Mouse (Mus musculus): ENCODE data around the gene Pde4d. TPM values are rescaled to one million over a fixed set of nuclear protein-coding genes. Genes with fewer than 3 reads are reported as not detected.

The Pde4d gene
- polyA plus RNA-seq, 1 experiment from 2014 or later, result 8.7 TPM

DNA sequence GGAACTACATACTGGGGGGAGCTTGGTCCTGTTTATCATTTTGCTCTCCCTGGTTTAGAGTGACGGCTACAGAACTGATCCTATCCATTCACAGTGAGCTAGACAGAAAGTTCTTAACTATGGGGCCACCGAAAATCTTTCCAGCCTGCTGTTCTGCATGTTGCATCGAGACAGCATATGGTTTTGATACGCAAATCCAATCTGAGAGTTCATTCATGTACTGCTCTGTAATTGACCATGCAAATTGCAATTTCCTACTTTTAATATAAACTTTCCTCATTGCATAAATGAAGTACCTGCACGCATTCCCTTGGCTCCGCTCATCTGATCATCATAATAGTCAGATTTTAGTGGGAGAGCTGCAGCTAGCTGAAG lies 1196.1 kb downstream of the Pde4d start:
- peaks cover 5% of the 10 kb centered on the region for H3K4me1 ChIP-seq (ENCODE audit: control insufficient read depth, insufficient read depth, low read length)
- H3K4me2 ChIP-seq, result no peak overlapping the region
- 76% methylated on average over 6 of the region's 6 CpGs for WGBS
- no peaks in the 10 kb centered on the region for H3K36me3 ChIP-seq (ENCODE audit: control insufficient read depth, insufficient read depth, low read length)
- H3K4me3 ChIP-seq (ENCODE audit: low read depth, low read length), result no peak overlapping the region
- no peak overlapping the region for H3K27ac ChIP-seq (ENCODE audit: low read depth, low read length)
- DNase-seq (ENCODE audit: low spot score, missing footprints) (no peak), ATAC-seq (ENCODE audit: low FRiP score) (no peak)
- no peak overlapping the region for H3K9ac ChIP-seq (ENCODE audit: low read length)
- H3K9me3 ChIP-seq (ENCODE audit: control insufficient read depth, low read length), result no peaks in the 10 kb centered on the region
- no peaks in the 10 kb centered on the region for H3K27me3 ChIP-seq (ENCODE audit: control insufficient read depth, insufficient read depth, low read length)

DNA sequence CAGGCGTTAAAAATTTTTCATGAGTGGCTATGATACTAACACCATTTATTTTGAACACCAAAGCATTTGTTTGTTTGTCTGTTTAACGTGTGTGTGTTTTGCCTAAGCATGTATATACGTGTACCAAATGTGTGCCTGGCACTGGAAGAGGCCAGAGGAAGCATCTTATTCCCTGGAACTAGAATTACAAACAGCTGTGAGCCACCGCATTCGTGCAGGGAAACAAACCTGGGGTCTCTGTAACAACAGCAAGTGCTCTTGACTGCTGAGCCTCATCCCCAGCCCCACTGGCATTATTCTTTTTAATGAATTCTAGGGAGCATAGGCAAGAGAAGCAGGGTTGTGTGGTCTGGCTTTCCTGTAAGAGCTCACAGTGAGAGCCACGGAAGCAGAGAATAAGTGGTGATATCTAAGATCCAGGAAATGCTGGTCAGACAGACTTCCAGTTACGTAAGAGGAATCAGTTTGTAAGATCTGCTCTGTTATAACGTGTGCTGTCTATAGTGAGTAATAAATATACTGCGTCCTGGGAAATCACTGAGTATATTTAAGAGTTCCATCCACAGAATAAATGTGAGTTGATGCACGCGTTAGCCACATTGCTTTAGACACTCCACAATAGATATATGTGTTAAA lies 1197.0 kb downstream of the Pde4d start:
- Histone ChIP-seq H3K4me1 (ENCODE audit: control insufficient read depth, insufficient read depth, low read length) (peaks cover 5% of the 10 kb centered on the region), H3K27ac (ENCODE audit: low read depth, low read length) (no peak overlapping the region), H3K4me2 (no peak overlapping the region), H3K9ac (ENCODE audit: low read length) (no peak overlapping the region), H3K4me3 (ENCODE audit: low read depth, low read length) (no peak overlapping the region), H3K9me3 (ENCODE audit: control insufficient read depth, low read length) (no peaks in the 10 kb centered on the region), H3K36me3 (ENCODE audit: control insufficient read depth, insufficient read depth, low read length) (no peaks in the 10 kb centered on the region), H3K27me3 (ENCODE audit: control insufficient read depth, insufficient read depth, low read length) (no peaks in the 10 kb centered on the region)
- ATAC-seq (ENCODE audit: low FRiP score) (no peak), DNase-seq (ENCODE audit: low spot score, missing footprints) (no peak)
- WGBS, result 73% methylated on average over 11 of the region's 11 CpGs

DNA sequence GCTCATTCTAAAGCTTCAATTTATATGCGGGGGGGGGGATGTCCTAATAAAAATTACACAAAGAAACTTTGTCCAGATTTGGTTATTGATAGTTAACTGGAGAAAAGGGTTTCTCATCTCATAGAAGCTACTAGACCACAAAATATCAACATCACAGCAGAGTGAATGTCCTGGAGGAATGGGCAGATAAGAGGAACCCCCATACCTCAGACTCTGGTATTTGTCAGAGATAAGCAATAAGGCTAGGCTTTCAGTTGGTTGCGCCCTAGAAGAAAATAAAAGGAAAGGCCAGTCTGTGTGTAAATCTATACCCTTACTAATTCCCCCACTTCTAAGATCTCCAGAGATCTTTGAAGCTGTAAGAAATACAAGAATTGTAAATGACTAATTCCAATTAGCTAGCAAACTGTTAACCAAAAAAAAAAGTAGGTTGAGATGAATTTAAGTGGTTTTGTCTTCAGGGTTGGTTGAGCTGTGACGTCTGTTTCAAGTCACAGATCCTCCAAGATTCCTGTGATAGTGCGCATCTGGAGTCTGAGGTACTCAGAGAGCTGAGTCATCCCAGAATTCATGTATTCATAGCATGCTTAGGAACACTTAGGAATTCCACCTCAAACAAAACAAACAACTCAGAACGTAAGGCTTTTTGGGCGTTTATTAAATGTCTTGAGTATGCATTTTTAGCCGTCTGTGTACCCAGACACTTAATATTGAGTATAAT lies 1197.9 kb downstream of the Pde4d start:
- Histone ChIP-seq H3K9ac (ENCODE audit: low read length) (no peak overlapping the region), H3K4me1 (ENCODE audit: control insufficient read depth, insufficient read depth, low read length) (peaks cover 8% of the 10 kb centered on the region), H3K9me3 (ENCODE audit: control insufficient read depth, low read length) (no peaks in the 10 kb centered on the region), H3K4me2 (no peak overlapping the region), H3K27me3 (ENCODE audit: control insufficient read depth, insufficient read depth, low read length) (no peaks in the 10 kb centered on the region), H3K36me3 (ENCODE audit: control insufficient read depth, insufficient read depth, low read length) (no peaks in the 10 kb centered on the region), H3K27ac (ENCODE audit: low read depth, low read length) (no peak overlapping the region), H3K4me3 (ENCODE audit: low read depth, low read length) (no peak overlapping the region)
- 84% methylated on average over 7 of the region's 7 CpGs for WGBS
- DNase-seq (ENCODE audit: low spot score, missing footprints), result no peak
- no peak for ATAC-seq (ENCODE audit: low FRiP score)

DNA sequence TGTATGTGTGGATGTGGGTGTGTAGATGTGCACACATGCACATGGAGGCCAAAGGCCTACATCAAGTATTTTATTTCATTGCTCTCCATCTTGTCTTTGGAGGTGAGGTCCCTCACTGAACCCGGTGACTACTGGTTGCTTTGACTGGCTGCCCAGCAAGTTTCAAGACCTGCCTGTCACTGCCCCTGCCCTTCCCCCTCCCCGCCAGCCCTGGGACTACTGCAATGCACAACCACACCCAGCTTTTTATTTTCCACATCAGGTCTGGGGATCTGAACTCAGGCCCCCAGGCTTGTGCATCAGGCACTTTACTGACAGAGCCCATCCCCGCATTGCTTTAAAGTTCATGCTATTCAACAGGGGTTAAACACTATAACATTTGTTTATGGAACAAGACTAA lies 1198.6 kb downstream of the Pde4d start:
- H3K36me3 ChIP-seq (ENCODE audit: control insufficient read depth, insufficient read depth, low read length), result no peaks in the 10 kb centered on the region
- no peak overlapping the region for H3K9ac ChIP-seq (ENCODE audit: low read length)
- H3K4me2 ChIP-seq, result no peak overlapping the region
- peaks cover 8% of the 10 kb centered on the region for H3K4me1 ChIP-seq (ENCODE audit: control insufficient read depth, insufficient read depth, low read length)
- no peak overlapping the region for H3K4me3 ChIP-seq (ENCODE audit: low read depth, low read length)
- H3K27me3 ChIP-seq (ENCODE audit: control insufficient read depth, insufficient read depth, low read length), result no peaks in the 10 kb centered on the region
- ATAC-seq (ENCODE audit: low FRiP score), result no peak
- DNase-seq (ENCODE audit: low spot score, missing footprints), result no peak
- 89% methylated on average over 3 of the region's 3 CpGs for WGBS
- no peak overlapping the region for H3K27ac ChIP-seq (ENCODE audit: low read depth, low read length)
- no peaks in the 10 kb centered on the region for H3K9me3 ChIP-seq (ENCODE audit: control insufficient read depth, low read length)

DNA sequence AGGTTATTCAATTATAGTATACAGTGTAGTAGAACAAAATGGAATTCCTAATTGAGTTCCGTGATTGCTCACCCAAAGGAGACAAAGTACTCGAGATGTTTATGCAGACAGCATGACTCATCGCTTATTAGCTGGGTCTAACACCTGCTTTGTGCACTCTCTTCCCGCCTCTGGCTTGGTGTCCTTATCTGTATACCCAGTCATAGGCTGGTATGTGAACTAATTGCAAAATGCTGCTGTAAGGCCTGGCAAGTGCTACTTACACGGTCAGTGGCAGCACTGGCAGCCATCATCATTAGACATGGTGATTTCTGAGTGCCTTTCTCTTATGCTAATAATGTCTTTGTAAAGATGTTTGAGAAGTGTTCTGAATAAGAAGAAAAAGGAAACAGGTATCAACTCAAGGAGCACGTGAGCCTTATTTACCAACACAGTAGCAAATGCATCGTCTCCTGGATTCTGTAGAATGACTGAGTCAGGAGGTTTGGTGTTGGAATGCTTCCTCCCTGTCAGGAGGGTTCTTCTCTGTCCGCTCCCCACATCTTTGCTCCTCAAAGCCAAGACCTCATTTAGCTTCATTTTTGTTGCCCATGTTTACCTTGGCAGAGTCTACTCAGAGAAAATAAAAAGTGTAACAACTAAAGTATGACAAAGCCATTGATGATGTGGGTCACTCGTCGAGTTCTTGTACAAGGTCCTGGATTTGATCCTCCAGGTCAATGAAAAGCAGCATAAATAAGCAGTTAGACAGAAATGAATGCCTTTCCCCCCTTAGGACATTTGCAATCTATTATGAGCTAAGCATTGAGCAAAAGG lies 1202.2 kb downstream of the Pde4d start:
- H3K4me3 ChIP-seq (ENCODE audit: low read depth, low read length), result no peak overlapping the region
- WGBS, result 75% methylated on average over 10 of the region's 10 CpGs
- H3K9me3 ChIP-seq (ENCODE audit: control insufficient read depth, low read length), result no peaks in the 10 kb centered on the region
- DNase-seq (ENCODE audit: low spot score, missing footprints), result no peak
- peaks cover 3% of the 10 kb centered on the region; the same call in 1 of the 2 replicates for H3K4me1 ChIP-seq (ENCODE audit: control insufficient read depth, insufficient read depth, low read length)
- ATAC-seq (ENCODE audit: low FRiP score), result no peak
- no peak overlapping the region for H3K9ac ChIP-seq (ENCODE audit: low read length)
- H3K27me3 ChIP-seq (ENCODE audit: control insufficient read depth, insufficient read depth, low read length), result no peaks in the 10 kb centered on the region
- H3K27ac ChIP-seq (ENCODE audit: low read depth, low read length), result no peak overlapping the region
- H3K4me2 ChIP-seq, result no peak overlapping the region
- H3K36me3 ChIP-seq (ENCODE audit: control insufficient read depth, insufficient read depth, low read length), result no peaks in the 10 kb centered on the region

DNA sequence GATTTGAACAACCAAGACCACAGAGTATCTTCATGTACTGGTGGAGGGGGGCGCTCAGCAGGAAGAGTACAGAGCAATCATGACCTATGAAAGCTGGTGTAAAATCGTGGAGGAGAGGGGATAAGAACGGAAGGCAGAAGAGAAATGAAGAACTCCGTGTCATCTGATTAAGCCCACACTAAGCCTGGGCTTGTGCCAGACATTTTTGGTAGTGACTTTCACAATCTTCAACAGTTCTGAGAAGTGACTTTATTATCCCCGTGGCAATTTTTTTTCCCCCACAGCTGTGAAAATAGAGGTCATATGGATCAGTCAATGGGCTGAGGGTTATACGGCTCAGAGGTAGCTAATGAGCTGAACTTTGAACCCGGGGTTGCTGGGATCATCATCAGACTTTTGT lies 1202.9 kb downstream of the Pde4d start:
- no peak overlapping the region for H3K4me2 ChIP-seq
- ATAC-seq (ENCODE audit: low FRiP score), result no peak
- no peak overlapping the region for H3K9ac ChIP-seq (ENCODE audit: low read length)
- H3K27ac ChIP-seq (ENCODE audit: low read depth, low read length), result no peak overlapping the region
- H3K9me3 ChIP-seq (ENCODE audit: control insufficient read depth, low read length), result no peaks in the 10 kb centered on the region
- H3K4me3 ChIP-seq (ENCODE audit: low read depth, low read length), result no peak overlapping the region
- no peaks in the 10 kb centered on the region for H3K27me3 ChIP-seq (ENCODE audit: control insufficient read depth, insufficient read depth, low read length)
- WGBS, result 69% methylated on average over 7 of the region's 7 CpGs
- H3K4me1 ChIP-seq (ENCODE audit: control insufficient read depth, insufficient read depth, low read length), result peaks cover 3% of the 10 kb centered on the region; the same call in 1 of the 2 replicates
- no peaks in the 10 kb centered on the region for H3K36me3 ChIP-seq (ENCODE audit: control insufficient read depth, insufficient read depth, low read length)
- DNase-seq (ENCODE audit: low spot score, missing footprints), result no peak

DNA sequence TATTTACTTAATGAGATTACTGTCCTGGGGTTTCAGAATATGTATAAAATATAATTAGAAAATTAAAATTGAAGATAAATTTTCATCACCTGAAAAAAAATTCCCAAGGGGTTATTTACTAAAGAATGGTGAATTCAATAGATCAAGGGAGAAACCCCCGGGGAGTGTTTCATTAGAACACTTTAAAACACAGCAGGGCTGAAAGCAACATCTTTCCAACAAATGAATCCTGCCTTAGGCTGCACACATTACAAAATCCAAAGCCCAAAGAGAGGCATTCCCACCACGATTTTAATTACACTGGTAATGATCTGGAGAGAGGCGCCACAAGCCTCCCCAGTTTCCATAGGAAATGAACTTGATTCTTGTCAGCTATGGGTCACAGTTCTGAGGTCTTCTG lies 1205.6 kb downstream of the Pde4d start:
- no peak overlapping the region for H3K27ac ChIP-seq (ENCODE audit: low read depth, low read length)
- H3K27me3 ChIP-seq (ENCODE audit: control insufficient read depth, insufficient read depth, low read length), result no peaks in the 10 kb centered on the region
- H3K4me2 ChIP-seq, result no peak overlapping the region
- ATAC-seq (ENCODE audit: low FRiP score) (no peak), DNase-seq (ENCODE audit: low spot score, missing footprints) (no peak)
- WGBS, result 68% methylated on average over 3 of the region's 3 CpGs
- peaks cover 3% of the 10 kb centered on the region; the same call in 1 of the 2 replicates for H3K4me1 ChIP-seq (ENCODE audit: control insufficient read depth, insufficient read depth, low read length)
- no peak overlapping the region for H3K4me3 ChIP-seq (ENCODE audit: low read depth, low read length)
- H3K9ac ChIP-seq (ENCODE audit: low read length), result no peak overlapping the region
- H3K36me3 ChIP-seq (ENCODE audit: control insufficient read depth, insufficient read depth, low read length), result no peaks in the 10 kb centered on the region
- no peaks in the 10 kb centered on the region for H3K9me3 ChIP-seq (ENCODE audit: control insufficient read depth, low read length)

DNA sequence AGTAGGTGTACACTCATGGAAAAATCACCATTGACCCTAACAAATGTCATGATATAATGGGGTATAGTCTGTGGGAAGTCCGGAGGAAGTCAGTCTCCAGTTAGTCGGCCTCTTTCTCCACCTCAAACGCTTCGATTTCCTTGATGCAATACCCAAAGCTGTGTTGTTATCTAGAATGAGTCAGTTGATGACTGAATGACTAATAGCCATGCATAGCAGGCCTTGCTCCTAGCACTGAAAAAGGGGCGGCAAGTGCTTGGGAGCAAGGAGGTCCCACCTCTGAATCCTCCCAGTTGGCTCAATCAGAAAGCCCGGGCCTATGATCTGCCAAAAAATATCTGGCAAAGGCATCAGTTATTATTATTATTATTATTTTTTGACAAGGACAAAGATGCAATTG lies 1209.4 kb downstream of the Pde4d start:
- DNase-seq (ENCODE audit: low spot score, missing footprints) (no peak), ATAC-seq (ENCODE audit: low FRiP score) (no peak)
- Histone ChIP-seq H3K4me2 (no peak overlapping the region), H3K27me3 (ENCODE audit: control insufficient read depth, insufficient read depth, low read length) (no peaks in the 10 kb centered on the region), H3K9ac (ENCODE audit: low read length) (no peak overlapping the region), H3K4me1 (ENCODE audit: control insufficient read depth, insufficient read depth, low read length) (no peaks in the 10 kb centered on the region), H3K27ac (ENCODE audit: low read depth, low read length) (no peak overlapping the region), H3K9me3 (ENCODE audit: control insufficient read depth, low read length) (no peaks in the 10 kb centered on the region), H3K36me3 (ENCODE audit: control insufficient read depth, insufficient read depth, low read length) (no peaks in the 10 kb centered on the region), H3K4me3 (ENCODE audit: low read depth, low read length) (no peak overlapping the region)
- WGBS, result 92% methylated on average over 6 of the region's 6 CpGs

DNA sequence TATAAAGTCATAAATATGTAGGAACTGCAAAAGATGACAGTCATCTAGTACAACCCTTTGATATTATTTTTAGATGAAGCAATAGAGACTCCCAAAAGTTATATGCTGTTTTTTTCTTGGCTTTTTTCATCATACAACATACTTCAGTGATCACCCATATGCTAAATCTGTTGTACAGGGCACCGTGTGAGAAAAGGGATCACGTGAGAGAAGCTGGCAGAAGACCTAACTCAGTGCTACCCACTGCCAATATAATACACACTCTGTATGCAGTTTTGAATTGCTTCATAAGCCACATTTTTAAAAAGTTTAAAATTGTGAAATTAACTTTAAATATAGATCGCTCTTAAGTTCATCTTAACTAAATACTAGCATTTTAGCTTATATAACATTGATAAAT lies 1211.6 kb downstream of the Pde4d start:
- WGBS, result 95% methylated on average over 3 of the region's 3 CpGs

More for the DNA sequence above, 1211.6 kb downstream of the Pde4d start:
- Histone ChIP-seq H3K4me3 (ENCODE audit: low read depth, low read length) (no peak overlapping the region), H3K4me1 (ENCODE audit: control insufficient read depth, insufficient read depth, low read length) (no peaks in the 10 kb centered on the region), H3K27ac (ENCODE audit: low read depth, low read length) (no peak overlapping the region), H3K27me3 (ENCODE audit: control insufficient read depth, insufficient read depth, low read length) (no peaks in the 10 kb centered on the region), H3K9ac (ENCODE audit: low read length) (no peak overlapping the region), H3K4me2 (no peak overlapping the region), H3K9me3 (ENCODE audit: control insufficient read depth, low read length) (no peaks in the 10 kb centered on the region), H3K36me3 (ENCODE audit: control insufficient read depth, insufficient read depth, low read length) (no peaks in the 10 kb centered on the region)
- DNase-seq (ENCODE audit: low spot score, missing footprints) (no peak), ATAC-seq (ENCODE audit: low FRiP score) (no peak)

Data from midbrain, embryonic 11.5 days (tissue).